Mouse (Mus musculus) ovary, postnatal 10 days (tissue): ENCODE measurements at regions not wholly inside any gene's neighbourhood (a gene's known extent, or its start where the extent isn't known, plus 50 kb on each side); places are given as distances from the start of the nearest gene placed in this dataset.

Experiments
- DNase-seq: peaks from one replicate; pipeline ENCODE4 v3.0.0; 2022; ENCODE audit warnings: low spot score

GRCm38 (mm10) chr16:10098511-10098910 lies 71.5 kb upstream of the Rpl39l start:
- no peak for DNase-seq

DNA sequence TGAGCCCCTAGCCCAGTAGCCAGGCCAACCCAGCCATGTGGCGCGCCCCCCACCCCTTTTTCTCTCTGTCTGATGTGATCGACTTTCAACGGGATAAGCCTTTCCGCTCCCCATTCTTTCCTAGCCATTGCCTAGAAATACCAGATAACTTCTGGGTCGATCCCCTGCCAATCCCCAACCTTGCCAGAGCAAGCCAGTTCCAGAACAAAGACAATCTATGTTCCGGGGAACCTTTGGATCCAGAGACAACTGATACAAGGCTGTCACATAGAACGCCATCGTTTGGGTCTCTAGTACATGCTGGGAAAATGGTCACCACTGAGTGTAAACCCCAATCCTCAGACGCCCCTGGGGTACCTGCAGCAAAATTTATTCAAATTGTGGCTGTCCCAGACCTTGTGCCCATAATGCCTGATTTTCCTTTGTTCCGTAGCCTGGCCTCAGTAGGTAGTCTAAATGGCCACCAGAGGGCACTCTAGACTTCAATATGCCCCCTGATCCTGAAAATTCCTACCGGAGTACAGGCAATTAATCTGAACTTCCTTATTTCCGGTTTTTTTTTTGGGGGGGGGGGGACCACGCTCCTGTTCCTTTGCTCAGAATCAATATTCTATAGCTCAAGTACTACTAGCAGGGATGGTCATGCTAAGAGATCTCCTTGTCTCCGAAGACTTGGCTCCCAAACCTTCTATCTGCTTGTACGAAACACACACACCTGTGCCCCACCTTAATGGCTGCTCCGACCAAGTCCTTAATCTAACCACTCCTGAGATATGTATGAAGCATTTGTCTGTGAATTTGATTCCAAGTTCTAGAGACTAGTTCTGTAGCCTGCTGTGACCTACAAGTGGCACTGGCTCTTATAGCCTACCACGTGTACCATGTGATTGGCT lies 81.3 kb upstream of the Rpl39l start:
- no peak for DNase-seq

DNA sequence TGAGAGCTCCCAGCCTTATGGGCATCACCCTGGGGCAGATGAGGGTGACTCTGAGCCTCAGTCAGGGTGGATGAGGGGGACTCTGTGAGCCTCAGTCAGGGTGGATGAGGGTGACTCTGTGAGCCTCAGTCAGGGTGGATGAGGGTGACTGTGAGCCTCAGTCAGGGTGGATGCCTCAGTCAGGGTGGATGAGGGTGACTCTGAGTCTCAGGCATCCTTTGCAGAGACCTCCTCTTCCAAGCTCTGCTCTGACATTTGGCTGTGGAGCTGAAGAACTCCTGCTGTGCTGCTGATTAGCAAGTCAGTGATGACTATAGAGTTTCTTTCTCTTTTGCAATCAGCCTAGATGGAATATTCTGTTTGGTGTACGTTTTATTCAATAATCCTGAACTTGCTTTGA lies 83.7 kb upstream of the Rpl39l start:
- no peak for DNase-seq

DNA sequence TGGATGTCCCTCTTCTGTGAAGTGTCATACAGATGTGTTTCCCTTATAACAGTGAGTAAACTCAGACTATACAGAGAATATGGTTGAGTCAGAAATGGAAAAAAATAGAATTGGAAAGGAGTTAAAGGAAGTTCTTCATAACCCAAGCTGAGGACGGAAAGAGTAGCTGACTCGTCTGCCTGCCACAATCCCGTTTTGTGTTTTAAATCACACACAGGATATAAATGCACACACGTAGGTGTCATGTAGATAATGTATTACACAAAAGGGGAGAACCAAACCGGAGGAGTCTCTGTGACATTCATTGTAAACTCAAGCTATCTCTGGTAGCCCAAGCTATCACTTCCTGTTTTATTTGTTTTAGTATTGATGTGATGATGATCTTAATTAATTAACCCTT lies 84.6 kb upstream of the Rpl39l start:
- DNase-seq: no peak

GRCm38 (mm10) chr16:10081751-10082150 lies 86.4 kb upstream of the Grin2a start:
- DNase-seq: no peak

GRCm38 (mm10) chr16:10080121-10080679 lies 84.8 kb upstream of the Grin2a start:
- no peak for DNase-seq

- peak; percentile 24 for DNase-seq
Observed at GRCm38 (mm10) chr16:10073158-10073557, 77.8 kb upstream of the Grin2a start.

- DNase-seq: no peak
Observed at GRCm38 (mm10) chr16:10063491-10063890, 68.1 kb upstream of the Grin2a start.

DNA sequence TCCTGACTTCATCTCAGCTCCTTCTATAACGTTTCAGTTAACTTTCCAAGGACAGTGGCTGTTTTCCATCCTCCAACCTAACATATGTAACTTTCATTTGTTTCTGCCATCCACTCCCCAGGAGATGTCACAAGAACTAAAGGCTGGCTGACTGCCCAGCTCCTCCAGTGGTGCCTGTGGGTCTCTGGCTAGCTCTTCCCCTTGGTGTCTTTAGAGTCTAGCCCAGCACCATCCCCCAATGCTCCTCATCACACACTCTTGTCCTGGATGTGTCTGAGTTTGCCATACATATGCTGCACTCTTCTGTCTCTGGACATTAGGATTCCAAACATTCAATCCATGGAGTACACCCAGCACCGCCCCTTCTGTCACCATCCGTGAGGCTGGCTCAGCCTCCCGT lies 62.7 kb upstream of the Grin2a start:
- no peak for DNase-seq
